ENCODE assay signal across 8 mouse cellular contexts in genomic region chr12:87265444-87265843, GRCm38 (mm10). TPM values are rescaled to one million over a fixed set of nuclear protein-coding genes. Genes with fewer than 3 reads are reported as not detected.
A peak's percentile ranks its signal among the peaks of the same experiment; 100 is the strongest.
DNase-seq lines count a peak whose midpoint lies in the region; ATAC-seq and TF ChIP-seq lines count a peak whose summit lies in the region.

No protein-coding gene starts in this region.

- H3K9me3 ChIP-seq in hindbrain, embryonic 12.5 days (replicated peaks), result no peaks in the 10 kb centered on the region
- H3K9me3 ChIP-seq in midbrain, embryonic 12.5 days, result no peaks in the 10 kb centered on the region

- H3K36me3 ChIP-seq in kidney, adult 2 months (ENCODE audit: control insufficient read depth, insufficient read depth, low read length), result no peaks in the 10 kb centered on the region; the same call in 1 of the 2 replicates
- peaks cover 38% of the 10 kb centered on the region for H3K36me3 ChIP-seq in hindbrain, embryonic 12.5 days
- H3K36me3 ChIP-seq in midbrain, embryonic 12.5 days, result peaks cover 42% of the 10 kb centered on the region

- no peak for TF ChIP-seq POLR2A in kidney, adult 2 months (IDR thresholded peaks at IDR 0.05; ENCODE audit: low read depth, low read length)

- H3K4me1 ChIP-seq in kidney, adult 2 months (ENCODE audit: control insufficient read depth, insufficient read depth, low read length), result 0 out of 2 replicates have a peak, but pooled peaks cover 4% of the 10 kb centered on the region
- peaks cover 18% of the 10 kb centered on the region for H3K4me1 ChIP-seq in hindbrain, embryonic 12.5 days
- H3K4me1 ChIP-seq in midbrain, embryonic 12.5 days, result peaks cover 22% of the 10 kb centered on the region

- no peak overlapping the region; the same call in 1 of the 2 replicates for H3K27ac ChIP-seq in kidney, adult 2 months (ENCODE audit: insufficient read depth, low read depth, low read length)
- peak overlapping the region; percentile 86 for H3K27ac ChIP-seq in hindbrain, embryonic 12.5 days
- peak overlapping the region; percentile 69 for H3K27ac ChIP-seq in midbrain, embryonic 12.5 days (replicated peaks)

- CTCF ChIA-PET in Patski (lab: Charles Lee), result no interaction called here

- no peak for DNase-seq in kidney, adult 2 months
- no peak for DNase-seq in kidney, postnatal 36 days
- DNase-seq in Patski (ENCODE audit: low read depth, low spot score), result peak; percentile 2
- no peak for DNase-seq in frontal cortex, postnatal 10 days (ENCODE audit: low spot score in 2 of 2)
- no peak for DNase-seq in kidney, postnatal 10 days

- WGBS in kidney, adult 2 months, result 6% methylated on average over 11 of the region's 11 CpGs
- 27% methylated on average over 11 of the region's 11 CpGs for WGBS in hindbrain, embryonic 12.5 days
- 29% methylated on average over 11 of the region's 11 CpGs for WGBS in midbrain, embryonic 12.5 days

- H3K4me3 ChIP-seq in kidney, adult 2 months (ENCODE audit: insufficient read depth, low read depth, low read length), result peak overlapping the region; percentile 85
- peak overlapping the region; percentile 75 for H3K4me3 ChIP-seq in hindbrain, embryonic 12.5 days
- H3K4me3 ChIP-seq in midbrain, embryonic 12.5 days, result peak overlapping the region; percentile 57

- peak overlapping the region; percentile 74 for H3K4me2 ChIP-seq in hindbrain, embryonic 12.5 days (replicated peaks)
- peak overlapping the region; percentile 74 for H3K4me2 ChIP-seq in midbrain, embryonic 12.5 days (replicated peaks)

- ATAC-seq in Patski, result no peak
- no peak for ATAC-seq in hindbrain, embryonic 12.5 days (ENCODE audit: low FRiP score)
- ATAC-seq in midbrain, embryonic 12.5 days (ENCODE audit: low FRiP score, low read depth), result no peak
- no peak for ATAC-seq in cerebellum, adult (ENCODE audit: insufficient number of reproducible peaks, low FRiP score, low TSS enrichment)

- peak overlapping the region; percentile 81 for H3K9ac ChIP-seq in hindbrain, embryonic 12.5 days
- H3K9ac ChIP-seq in midbrain, embryonic 12.5 days (replicated peaks), result peak overlapping the region; percentile 85

- TF ChIP-seq CTCF in kidney, adult 2 months (conservative IDR thresholded peaks at IDR 0.05; ENCODE audit: insufficient read depth, insufficient read length, low read depth, low read length), result no peak
- TF ChIP-seq CTCF in Patski (IDR thresholded peaks at IDR 0.05), result no peak

- POLR2A ChIA-PET in Patski (lab: Charles Lee), result no interaction called here

- H3K27me3 ChIP-seq in kidney, adult 2 months (replicated peaks; ENCODE audit: control insufficient read depth, insufficient read depth, low read length), result no peaks in the 10 kb centered on the region
- H3K27me3 ChIP-seq in Patski, result no peaks in the 10 kb centered on the region
- no peaks in the 10 kb centered on the region for H3K27me3 ChIP-seq in hindbrain, embryonic 12.5 days
- no peaks in the 10 kb centered on the region for H3K27me3 ChIP-seq in midbrain, embryonic 12.5 days

- in situ Hi-C loops in Patski (cut with MboI; ENCODE audit: low pct_unique_long_range_greater_than_20kb), result no loop called here

RNA-seq across cellular contexts. Expression of gene Vipas39, which starts 0.6 kb away (rescaled TPM):
- 47.4 and 50.0 TPM in 2 replicates for polyA plus RNA-seq in kidney, adult 2 months (2012; rRNA removed)
- 63.6 TPM for polyA plus RNA-seq in Patski (2021)
- polyA plus RNA-seq in hindbrain, embryonic 12.5 days (2016; fragmentation: Nextera tagmentation; extraction: Ambion mirVana), result 60.0 and 62.1 TPM in 2 replicates
- 62.1 and 62.2 TPM in 2 replicates for polyA plus RNA-seq in midbrain, embryonic 12.5 days (2016; fragmentation: Nextera tagmentation; extraction: Ambion mirVana)

RNA-seq across cellular contexts. Expression of gene Ahsa1, which starts 0.8 kb away (rescaled TPM):
- 55.1 and 78.5 TPM in 2 replicates for polyA plus RNA-seq in kidney, adult 2 months (2012; rRNA removed)
- 157 TPM for polyA plus RNA-seq in Patski (2021)
- 181 and 187 TPM in 2 replicates for polyA plus RNA-seq in hindbrain, embryonic 12.5 days (2016; fragmentation: Nextera tagmentation; extraction: Ambion mirVana)
- polyA plus RNA-seq in midbrain, embryonic 12.5 days (2016; fragmentation: Nextera tagmentation; extraction: Ambion mirVana), result 188 and 195 TPM in 2 replicates

RNA-seq across cellular contexts. Expression of gene Noxred1, which starts 26.9 kb away (rescaled TPM):
- polyA plus RNA-seq in kidney, adult 2 months (2012; rRNA removed), result 0.88 and 0.95 TPM in 2 replicates
- 0.24 TPM for polyA plus RNA-seq in Patski (2021)
- polyA plus RNA-seq in hindbrain, embryonic 12.5 days (2016; fragmentation: Nextera tagmentation; extraction: Ambion mirVana), result 1.6 and 1.8 TPM in 2 replicates
- polyA plus RNA-seq in midbrain, embryonic 12.5 days (2016; fragmentation: Nextera tagmentation; extraction: Ambion mirVana), result 1.2 and 1.8 TPM in 2 replicates

RNA-seq across cellular contexts. Expression of gene Ism2, which starts 34.1 kb away (rescaled TPM):
- 0.06 TPM in 1 of 2 replicates, not detected in the other for polyA plus RNA-seq in kidney, adult 2 months (2012; rRNA removed)
- polyA plus RNA-seq in Patski (2021), result 0.27 TPM
- 1.0 and 1.1 TPM in 2 replicates for polyA plus RNA-seq in hindbrain, embryonic 12.5 days (2016; fragmentation: Nextera tagmentation; extraction: Ambion mirVana)
- 1.0 and 1.2 TPM in 2 replicates for polyA plus RNA-seq in midbrain, embryonic 12.5 days (2016; fragmentation: Nextera tagmentation; extraction: Ambion mirVana)
